Mouse (Mus musculus) splenic B cell, adult 2 months (primary cell): Measurements from ENCODE around the gene Clstn3.
"Not testable (repeated sequence)": the region's sequence is repeated elsewhere in the genome, so short reads cannot be mapped to it uniquely, and the experiment has no call there.

Experiments
- DNase-seq: peaks from one replicate; pipeline ENCODE4 v3.0.0-alpha.2; 2011; ENCODE audit warnings: low read depth, low spot score
- H3K27me3 ChIP-seq: 2 replicates; pipeline ENCODE4 v1.6.1; 2012; ENCODE audit warnings: mild to moderate bottlenecking, low read length, moderate library complexity, mixed read lengths; ENCODE audit not compliant: control insufficient read depth, poor library complexity, insufficient read depth, severe bottlenecking
- H3K36me3 ChIP-seq: 2 replicates; pipeline ENCODE4 v1.6.1; 2012; ENCODE audit warnings: mild to moderate bottlenecking, low read length, moderate library complexity, mixed read lengths; ENCODE audit not compliant: control insufficient read depth, poor library complexity, insufficient read depth, severe bottlenecking

The Clstn3 gene

GRCm38 (mm10) chr6:124487509-124487908, 22.9 kb upstream of the Clstn3 start:
- Histone ChIP-seq H3K36me3 (no peaks in the 10 kb centered on the region), H3K27me3 (no peaks in the 10 kb centered on the region)
- no peak for DNase-seq

GRCm38 (mm10) chr6:124485414-124486144, 21.0 kb upstream of the Clstn3 start:
- no peaks in the 10 kb centered on the region for H3K27me3 ChIP-seq
- no peaks in the 10 kb centered on the region for H3K36me3 ChIP-seq
- DNase-seq, result no peak

DNA sequence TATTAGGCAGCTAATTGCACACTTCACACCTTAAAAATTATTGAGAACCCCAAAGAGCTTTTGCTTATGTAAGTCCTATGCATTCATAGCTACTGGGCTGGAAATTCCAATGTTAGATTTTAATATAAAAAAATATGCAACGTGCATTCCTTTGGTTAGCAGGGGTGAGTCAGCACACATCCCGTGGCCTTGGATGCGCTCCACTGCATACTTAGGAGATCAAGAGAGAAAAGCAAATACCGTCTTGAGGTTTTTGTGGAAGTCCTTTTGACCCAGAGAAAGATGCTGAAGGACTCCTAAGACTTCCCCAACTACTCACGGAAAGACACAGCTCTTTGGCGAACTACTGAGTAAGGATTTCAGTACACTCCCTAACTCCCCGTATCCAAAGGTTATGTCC, 20.3 kb upstream of the Clstn3 start:
- DNase-seq, result no peak
- Histone ChIP-seq H3K27me3 (no peaks in the 10 kb centered on the region), H3K36me3 (no peaks in the 10 kb centered on the region)

DNA sequence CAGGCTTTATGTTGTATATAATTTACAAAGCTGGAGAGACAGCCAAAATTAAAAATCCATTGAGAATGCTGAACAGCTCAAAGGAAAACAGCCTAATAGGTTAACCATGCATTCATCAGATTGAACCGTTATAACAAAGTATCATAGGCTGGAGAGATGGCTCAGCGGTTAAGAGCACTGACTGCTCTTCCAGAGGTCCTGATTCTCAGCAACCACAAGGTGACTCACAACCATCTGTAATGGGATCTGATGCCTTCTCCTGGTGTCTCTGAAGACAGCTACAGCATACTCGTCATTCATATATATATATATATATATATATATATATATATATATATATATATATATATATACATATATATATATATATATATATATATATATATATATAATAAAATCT, 19.2 kb upstream of the Clstn3 start:
- not testable (repeated sequence) for DNase-seq, H3K36me3 ChIP-seq

GRCm38 (mm10) chr6:124481571-124481970, 17.0 kb upstream of the Clstn3 start:
- Histone ChIP-seq H3K27me3 (no peaks in the 10 kb centered on the region), H3K36me3 (no peaks in the 10 kb centered on the region)
- DNase-seq, result peak; percentile 47

More for the DNA sequence above, 19.2 kb upstream of the Clstn3 start:
- not testable (repeated sequence) for H3K27me3 ChIP-seq

DNA sequence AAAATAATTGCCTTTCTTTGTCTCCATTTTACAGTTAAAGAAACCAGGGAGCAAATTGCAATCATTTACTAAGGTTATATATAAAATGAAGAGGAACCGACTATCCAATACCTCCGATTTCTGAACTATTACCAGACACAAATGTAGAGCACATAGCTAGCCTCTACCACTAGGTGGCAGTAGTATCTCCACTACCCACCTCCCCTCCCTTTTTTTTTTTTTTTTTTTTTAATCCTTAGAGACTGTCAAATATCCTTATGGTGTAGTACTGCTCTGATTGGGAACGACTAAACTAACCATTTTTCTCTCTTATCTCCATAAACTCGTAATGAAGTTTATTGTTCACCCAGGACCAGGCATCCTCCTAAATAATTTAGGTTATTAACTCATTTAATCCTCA, 15.7 kb upstream of the Clstn3 start:
- DNase-seq, result peak; percentile 74
- Histone ChIP-seq H3K36me3 (no peaks in the 10 kb centered on the region), H3K27me3 (no peaks in the 10 kb centered on the region)

DNA sequence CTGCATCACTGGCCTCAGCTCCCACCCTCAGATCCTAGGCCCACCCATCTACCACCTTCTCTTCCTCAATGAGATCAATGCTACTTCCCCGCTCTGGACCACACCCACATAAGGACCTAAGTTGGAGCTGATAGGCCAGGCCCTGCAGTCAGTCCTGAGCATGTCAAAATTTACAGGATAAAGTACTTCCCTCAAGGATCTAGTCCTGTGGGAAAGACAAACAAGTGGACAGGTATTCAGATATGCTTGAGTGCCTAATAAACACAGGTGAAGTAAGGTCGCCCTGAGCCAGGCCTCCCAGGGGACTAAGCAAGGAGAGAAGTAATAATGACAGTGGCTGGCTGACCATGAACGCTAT, 15.0 kb upstream of the Clstn3 start:
- DNase-seq, result no peak
- no peaks in the 10 kb centered on the region for H3K27me3 ChIP-seq
- no peaks in the 10 kb centered on the region for H3K36me3 ChIP-seq

DNA sequence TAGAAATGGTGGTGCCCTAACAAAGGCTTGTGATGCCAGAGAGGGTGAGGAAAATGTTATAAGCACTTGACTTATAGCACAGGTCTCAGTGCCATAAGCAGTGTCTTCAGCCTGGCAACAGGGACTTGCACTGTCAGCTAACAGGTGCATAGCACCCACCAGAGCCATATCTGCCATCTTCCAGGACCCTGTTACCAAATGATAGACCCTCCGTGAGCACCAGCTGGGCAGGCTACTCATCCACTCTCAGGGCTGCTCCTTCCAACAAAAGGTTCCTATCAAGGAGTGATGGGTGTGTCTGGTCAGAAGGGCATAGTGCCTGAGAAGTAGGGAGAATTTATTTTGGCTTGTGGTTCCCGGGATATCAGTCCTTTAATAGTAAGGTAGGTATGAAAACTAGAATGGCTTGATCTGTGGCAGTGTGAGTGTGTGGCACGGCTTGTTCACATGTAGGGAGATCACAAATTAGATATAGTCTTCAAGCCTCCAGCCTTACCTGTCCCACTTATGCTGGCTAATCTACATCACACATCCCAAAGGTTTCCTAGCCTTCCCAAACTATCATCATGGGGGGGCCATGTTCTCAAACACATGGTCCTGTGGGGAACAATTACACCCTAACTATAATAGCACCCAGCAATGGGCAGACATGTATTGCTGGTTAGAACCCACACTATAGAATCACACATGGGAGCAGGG, 14.4 kb upstream of the Clstn3 start:
- DNase-seq, result no peak
- Histone ChIP-seq H3K27me3 (no peaks in the 10 kb centered on the region), H3K36me3 (no peaks in the 10 kb centered on the region)

DNA sequence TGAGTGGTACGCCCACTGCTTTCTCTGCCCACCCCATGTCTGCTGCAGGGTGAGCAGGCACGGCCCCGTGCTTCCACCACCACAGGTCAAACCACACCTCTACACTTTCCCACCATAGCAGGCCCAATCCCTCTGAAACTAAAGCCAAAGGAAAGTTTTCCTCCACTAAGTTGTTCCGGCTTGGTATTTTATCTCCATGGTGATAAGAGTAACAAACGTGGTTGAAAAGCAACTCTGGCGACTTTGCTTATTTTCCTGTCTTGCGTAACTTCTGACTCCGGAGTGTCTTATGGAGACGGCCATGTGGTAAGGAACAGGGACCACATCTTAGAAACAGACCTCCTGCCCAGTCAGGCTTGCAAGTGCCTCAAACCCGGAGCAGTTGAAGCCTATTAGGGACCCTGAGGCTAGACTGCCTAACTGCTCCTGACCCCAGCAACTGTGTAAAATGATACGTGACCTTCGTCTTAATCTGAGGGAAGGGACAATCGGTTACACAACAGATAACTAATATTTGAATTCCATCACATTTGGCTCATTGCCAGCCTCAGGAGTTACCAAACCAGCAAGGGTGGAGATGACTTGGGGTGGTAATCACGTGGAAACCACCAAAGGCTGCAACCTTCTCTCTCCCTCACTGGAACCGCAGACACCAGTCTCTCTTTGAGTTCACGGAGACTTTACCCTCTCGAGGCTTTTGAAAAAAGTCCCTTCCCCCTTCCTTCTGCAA, 13.5 kb upstream of the Clstn3 start:
- Histone ChIP-seq H3K36me3 (no peaks in the 10 kb centered on the region), H3K27me3 (no peaks in the 10 kb centered on the region)
- DNase-seq, result no peak

GRCm38 (mm10) chr6:124477221-124477655, 12.6 kb upstream of the Clstn3 start:
- H3K36me3 ChIP-seq, result no peaks in the 10 kb centered on the region
- DNase-seq, result no peak
- H3K27me3 ChIP-seq, result no peaks in the 10 kb centered on the region

- H3K27me3 ChIP-seq, result no peaks in the 10 kb centered on the region
- no peaks in the 10 kb centered on the region for H3K36me3 ChIP-seq
- no peak for DNase-seq
These were observed 12.2 kb upstream of the Clstn3 start for GRCm38 (mm10) chr6:124476796-124477195.

- DNase-seq, result no peak
- H3K36me3 ChIP-seq, result no peaks in the 10 kb centered on the region
- H3K27me3 ChIP-seq, result no peaks in the 10 kb centered on the region
These were observed 11.6 kb upstream of the Clstn3 start for GRCm38 (mm10) chr6:124476216-124476615.

DNA sequence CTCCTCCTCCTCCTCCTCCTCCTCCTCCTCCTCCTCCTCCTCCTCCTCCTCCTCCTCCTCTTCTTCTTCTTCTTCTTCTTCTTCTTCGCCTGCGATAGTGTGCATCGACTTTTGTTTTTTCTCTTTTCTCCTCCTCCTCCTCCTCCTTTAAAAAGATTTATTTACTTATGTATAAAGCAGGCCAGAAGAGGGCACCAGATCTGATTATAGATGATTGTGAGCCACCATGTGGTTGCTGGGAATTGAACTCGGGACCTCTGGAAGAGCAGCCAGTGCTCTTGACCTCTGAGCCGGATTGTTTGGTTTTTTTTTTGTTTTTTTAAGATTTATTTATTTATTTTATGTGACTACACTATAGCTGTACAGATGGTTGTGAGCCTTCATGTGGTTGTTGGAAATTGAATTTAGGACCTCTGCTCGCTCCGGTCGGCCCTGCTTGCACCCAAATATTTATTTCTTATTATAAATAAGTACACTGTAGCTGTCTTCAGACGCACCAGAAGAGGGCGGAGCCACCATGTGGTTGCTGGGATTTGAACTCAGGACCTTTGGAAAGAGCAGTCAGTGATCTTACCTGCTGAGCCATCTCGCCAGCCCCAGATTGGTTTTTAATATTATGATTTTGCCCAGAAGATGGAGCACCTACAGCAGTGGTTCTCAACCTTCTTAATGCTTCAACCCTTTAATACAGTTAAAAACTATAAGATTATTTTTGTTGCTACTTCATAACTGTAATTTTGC, 10.9 kb upstream of the Clstn3 start:
- not testable (repeated sequence) for H3K27me3 ChIP-seq, DNase-seq, H3K36me3 ChIP-seq

- Histone ChIP-seq H3K36me3 (no peaks in the 10 kb centered on the region), H3K27me3 (no peaks in the 10 kb centered on the region)
- DNase-seq, result no peak
These were observed 10.0 kb upstream of the Clstn3 start for GRCm38 (mm10) chr6:124474621-124475020.
